Mouse (Mus musculus) midbrain, postnatal 0 days (tissue): ENCODE results near the gene Suclg2. TPM values are rescaled to one million over a fixed set of nuclear protein-coding genes. Genes with fewer than 3 reads are reported as not detected.
A peak's percentile ranks its signal among the peaks of the same experiment; 100 is the strongest.

Source experiments
- ATAC-seq: fragments of 200-750 bp; cut with Nextera tagmentation; 2 replicates; pipeline ENCODE4 v1.8.0; 2017; ENCODE audit warnings: moderate number of reproducible peaks, mild to moderate bottlenecking, moderate TSS enrichment, moderate library complexity; ENCODE audit not compliant: low FRiP score
- DNase-seq: peaks from one replicate; pipeline ENCODE4 v3.0.0-alpha.2; 2015; ENCODE audit warnings: low spot score
- H3K27ac ChIP-seq: fragments of 300-500 bp; sonication (generic); 2 replicates; pipeline ENCODE4 v1.5.1; 2014; ENCODE audit warnings: low read depth, mild to moderate bottlenecking, low read length, mixed read lengths
- H3K27me3 ChIP-seq: fragments of 300-500 bp; sonication (generic); 2 replicates; pipeline ENCODE4 v1.6.1; 2014; ENCODE audit warnings: low read length, control low read depth, mixed read lengths; ENCODE audit not compliant: insufficient read depth
- H3K36me3 ChIP-seq: fragments of 300-500 bp; sonication (generic); 2 replicates; pipeline ENCODE4 v1.6.1; 2014; ENCODE audit warnings: low read length, control low read depth, mixed read lengths; ENCODE audit not compliant: insufficient read depth
- H3K4me1 ChIP-seq: fragments of 300-500 bp; sonication (generic); 2 replicates; pipeline ENCODE4 v1.6.1; 2014; ENCODE audit warnings: mild to moderate bottlenecking, control low read depth, antibody characterized with exemption, low read length, mixed read lengths; ENCODE audit not compliant: insufficient read depth
- H3K4me2 ChIP-seq: fragments of 300-500 bp; sonication (generic); 2 replicates; pipeline ENCODE4 v1.6.1; 2014; ENCODE audit warnings: low read depth, mild to moderate bottlenecking, low read length, mixed read lengths; ENCODE audit not compliant: poor library complexity, severe bottlenecking
- H3K4me3 ChIP-seq: fragments of 300-500 bp; sonication (generic); 2 replicates; pipeline ENCODE4 v1.5.1; 2014; ENCODE audit warnings: low read depth, mild to moderate bottlenecking, low read length, moderate library complexity
- H3K9ac ChIP-seq: fragments of 300-500 bp; sonication (generic); replicated peaks from 2 replicates; pipeline ENCODE4 v1.6.1; 2014; ENCODE audit warnings: mild to moderate bottlenecking, low read length, moderate library complexity, mixed read lengths; ENCODE audit not compliant: poor library complexity, severe bottlenecking
- H3K9me3 ChIP-seq: fragments of 300-500 bp; sonication (generic); 2 replicates; pipeline ENCODE4 v1.6.1; 2016; ENCODE audit warnings: low read length, control low read depth
- CTCF ChIP-seq: IDR thresholded peaks from 2 replicates; pipeline ENCODE4 v1.5.1; 2016; ENCODE audit warnings: antibody characterized with exemption, mild to moderate bottlenecking
- WGBS: fragments of 180-500 bp; shearing (Covaris S2); extraction: QIAGEN DNeasy Blood & Tissue Kit; methylation state at CpG from one replicate; pipeline ENCODE4 v1.1.7; 2014; 5-methylcytosine and 5-hydroxymethylcytosine counted together
- polyA plus RNA-seq: library from polyadenylated mRNA; unstranded; fragments of >200 nt; fragmentation: Nextera tagmentation; extraction: Ambion mirVana; gene quantifications from 2 replicates; pipeline ENCODE4 v1.2.1, GENCODE M21; 2015
- total RNA-seq: library from RNA; depleted of rRNA; stranded (reverse); fragments of >200 nt; gene quantifications from 2 replicates; pipeline ENCODE4 v1.2.3, GENCODE M21; 2014

The Suclg2 gene
- total and polyA plus RNA-seq, 2 experiments from 2014 or later: 14.4 to 15.7 TPM

DNA sequence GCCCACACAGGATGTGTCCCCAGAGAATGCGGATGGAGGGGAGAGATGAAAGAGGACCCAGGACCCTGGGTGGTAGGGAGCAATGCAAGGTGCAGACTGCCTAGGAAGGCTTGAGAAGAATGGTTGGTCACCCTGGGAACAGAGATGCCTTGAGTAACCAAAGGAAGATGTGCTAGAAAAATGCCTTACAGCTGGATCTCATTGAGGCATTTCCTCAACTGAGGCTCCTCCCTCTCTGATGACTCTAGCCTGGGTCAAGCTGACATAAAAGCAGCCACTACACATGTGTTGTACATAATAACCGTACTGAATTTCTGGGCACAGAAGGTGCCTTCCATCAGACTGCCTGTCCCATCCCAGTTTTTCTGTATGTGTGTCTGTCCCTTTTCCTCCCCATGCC lies 227.6 kb downstream of the Suclg2 start:
- Histone ChIP-seq H3K27me3 (no peaks in the 10 kb centered on the region), H3K27ac (no peak overlapping the region), H3K9me3 (no peaks in the 10 kb centered on the region), H3K9ac (no peak overlapping the region), H3K36me3 (no peaks in the 10 kb centered on the region), H3K4me2 (no peak overlapping the region), H3K4me3 (no peak overlapping the region), H3K4me1 (no peaks in the 10 kb centered on the region)
- WGBS: 80% methylated on average over 2 of the region's 2 CpGs
- TF ChIP-seq CTCF: no peak
- no peak for ATAC-seq
- DNase-seq: no peak

DNA sequence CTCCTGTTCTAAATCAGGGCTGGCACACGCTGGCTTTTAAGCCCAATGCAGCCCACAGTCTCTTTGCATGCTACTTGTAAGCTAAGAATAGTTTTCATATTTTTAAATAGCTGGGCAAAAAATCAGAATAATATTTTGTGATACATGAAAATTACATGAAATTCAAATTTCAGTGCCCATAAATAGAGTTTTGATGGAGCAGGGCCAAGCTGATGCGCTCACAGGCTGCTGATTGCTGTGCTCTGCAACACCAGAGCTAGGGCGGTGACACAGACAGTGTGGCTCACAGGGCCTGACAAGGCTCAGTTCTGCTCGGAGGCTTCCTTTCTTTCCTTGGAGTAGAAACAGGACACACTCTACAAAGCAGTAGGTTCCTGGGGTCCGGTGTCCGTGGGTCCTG lies 232.8 kb downstream of the Suclg2 start:
- H3K27ac ChIP-seq: no peak overlapping the region
- WGBS: 80% methylated on average over 6 of the region's 6 CpGs
- no peak overlapping the region for H3K4me2 ChIP-seq
- H3K4me3 ChIP-seq: no peak overlapping the region
- H3K27me3 ChIP-seq: no peaks in the 10 kb centered on the region; the same call in 1 of the 2 replicates
- H3K9ac ChIP-seq: no peak overlapping the region
- DNase-seq (no peak), ATAC-seq (no peak)
- no peak for TF ChIP-seq CTCF
- H3K4me1 ChIP-seq: no peaks in the 10 kb centered on the region
- H3K9me3 ChIP-seq: no peaks in the 10 kb centered on the region
- no peaks in the 10 kb centered on the region for H3K36me3 ChIP-seq

- no peak overlapping the region for H3K4me2 ChIP-seq
- TF ChIP-seq CTCF: peak; percentile 94
- no peaks in the 10 kb centered on the region for H3K9me3 ChIP-seq
- DNase-seq (peak; percentile 80), ATAC-seq (peak; percentile 73)
- H3K4me3 ChIP-seq: no peak overlapping the region
- no peak overlapping the region; the same call in 1 of the 2 replicates for H3K9ac ChIP-seq
- 52% methylated on average over 7 of the region's 7 CpGs for WGBS
- no peak overlapping the region for H3K27ac ChIP-seq
- no peaks in the 10 kb centered on the region; the same call in 1 of the 2 replicates for H3K27me3 ChIP-seq
- H3K36me3 ChIP-seq: no peaks in the 10 kb centered on the region
- no peaks in the 10 kb centered on the region for H3K4me1 ChIP-seq
Observed at GRCm38 (mm10) chr6:95484183-95484818, 234.3 kb downstream of the Suclg2 start.

GRCm38 (mm10) chr6:95483686-95484085 lies 234.9 kb downstream of the Suclg2 start:
- Histone ChIP-seq H3K9me3 (no peaks in the 10 kb centered on the region), H3K4me3 (no peak overlapping the region), H3K36me3 (no peaks in the 10 kb centered on the region), H3K27me3 (no peaks in the 10 kb centered on the region; the same call in 1 of the 2 replicates), H3K27ac (no peak overlapping the region), H3K4me2 (no peak overlapping the region), H3K9ac (no peak overlapping the region), H3K4me1 (no peaks in the 10 kb centered on the region)
- DNase-seq (no peak), ATAC-seq (no peak)
- WGBS: 91% methylated on average over 4 of the region's 4 CpGs
- TF ChIP-seq CTCF: no peak

- ATAC-seq (no peak), DNase-seq (no peak)
- Histone ChIP-seq H3K36me3 (no peaks in the 10 kb centered on the region), H3K4me1 (no peaks in the 10 kb centered on the region), H3K27ac (no peak overlapping the region), H3K4me2 (no peak overlapping the region), H3K4me3 (no peak overlapping the region), H3K27me3 (no peaks in the 10 kb centered on the region; the same call in 1 of the 2 replicates), H3K9ac (no peak overlapping the region), H3K9me3 (no peaks in the 10 kb centered on the region)
- 70% methylated on average over 6 of the region's 6 CpGs for WGBS
- no peak for TF ChIP-seq CTCF
Observed at GRCm38 (mm10) chr6:95483127-95483526, 235.5 kb downstream of the Suclg2 start.

- over 99% methylated on average over 6 of the region's 6 CpGs for WGBS
- Histone ChIP-seq H3K9ac (no peak overlapping the region), H3K4me3 (no peak overlapping the region), H3K4me2 (no peak overlapping the region), H3K36me3 (no peaks in the 10 kb centered on the region), H3K9me3 (no peaks in the 10 kb centered on the region), H3K27me3 (no peaks in the 10 kb centered on the region; the same call in 1 of the 2 replicates), H3K4me1 (no peaks in the 10 kb centered on the region), H3K27ac (no peak overlapping the region)
- no peak for ATAC-seq
- no peak for TF ChIP-seq CTCF
- DNase-seq: no peak
Observed at GRCm38 (mm10) chr6:95479801-95480200, 238.8 kb downstream of the Suclg2 start.
